Mouse (Mus musculus): Measurements from ENCODE around the gene Adgrv1. TPM values are rescaled to one million over a fixed set of nuclear protein-coding genes. Genes with fewer than 3 reads are reported as not detected.

Gene Adgrv1
- polyA plus RNA-seq, 1 experiment from 2014 or later = 7.2 TPM

DNA sequence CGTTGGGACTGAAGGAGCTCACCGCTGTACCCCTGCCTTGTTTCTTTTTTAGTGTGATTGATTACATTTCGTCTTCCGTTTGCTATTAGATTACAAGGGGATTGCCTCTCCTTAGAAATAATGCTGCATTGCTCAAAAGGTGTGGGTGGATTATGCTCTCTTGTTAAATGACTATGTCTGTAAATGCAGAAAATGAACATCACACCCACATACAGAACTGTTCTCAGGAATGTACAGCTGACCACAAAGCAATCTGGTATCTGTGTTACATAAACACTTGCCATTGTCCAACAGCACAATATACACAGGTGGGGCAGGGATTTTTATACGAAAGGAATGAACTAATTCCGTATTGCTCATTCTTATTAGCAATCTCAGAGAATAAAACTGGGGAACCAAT is 465.5 kb downstream of the Adgrv1 start:
- no peak overlapping the region for H3K27ac ChIP-seq
- ATAC-seq (ENCODE audit: insufficient number of reproducible peaks, insufficient read depth, low FRiP score, low TSS enrichment) = no peak
- no peaks in the 10 kb centered on the region for H3K4me1 ChIP-seq
- no peaks in the 10 kb centered on the region for H3K27me3 ChIP-seq
- no peak overlapping the region for H3K4me2 ChIP-seq (replicated peaks)
- H3K9ac ChIP-seq = no peak overlapping the region
- H3K36me3 ChIP-seq = no peaks in the 10 kb centered on the region
- 85% methylated on average over 6 of the region's 6 CpGs for WGBS
- no peak overlapping the region for H3K4me3 ChIP-seq
- H3K9me3 ChIP-seq = no peaks in the 10 kb centered on the region

DNA sequence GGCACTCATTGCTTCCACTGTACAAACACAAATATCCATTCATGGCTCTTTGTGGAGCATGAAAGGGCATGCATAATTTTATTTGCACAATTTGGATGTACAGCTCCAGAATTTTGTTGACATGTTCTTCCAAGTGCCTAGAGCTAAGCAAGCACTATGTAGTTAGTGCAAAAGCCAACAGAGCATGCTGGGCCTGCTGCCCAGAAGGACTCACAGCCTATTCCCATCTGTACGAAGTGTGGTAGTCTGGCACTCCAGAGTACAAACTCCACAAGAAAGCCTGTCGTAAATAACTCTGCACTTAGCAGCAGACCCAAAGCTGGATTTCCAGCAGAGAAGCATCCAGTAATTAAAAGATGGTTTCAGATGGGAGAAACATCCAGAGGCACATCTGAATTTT is 473.1 kb downstream of the Adgrv1 start:
- H3K27me3 ChIP-seq = no peaks in the 10 kb centered on the region
- no peaks in the 10 kb centered on the region for H3K4me1 ChIP-seq
- WGBS = 80% methylated on average over 2 of the region's 2 CpGs
- no peak overlapping the region for H3K9ac ChIP-seq
- no peak overlapping the region for H3K27ac ChIP-seq
- ATAC-seq (ENCODE audit: insufficient number of reproducible peaks, insufficient read depth, low FRiP score, low TSS enrichment) = no peak
- H3K4me3 ChIP-seq = no peak overlapping the region
- no peaks in the 10 kb centered on the region for H3K9me3 ChIP-seq
- no peak overlapping the region for H3K4me2 ChIP-seq (replicated peaks)
- H3K36me3 ChIP-seq = no peaks in the 10 kb centered on the region

DNA sequence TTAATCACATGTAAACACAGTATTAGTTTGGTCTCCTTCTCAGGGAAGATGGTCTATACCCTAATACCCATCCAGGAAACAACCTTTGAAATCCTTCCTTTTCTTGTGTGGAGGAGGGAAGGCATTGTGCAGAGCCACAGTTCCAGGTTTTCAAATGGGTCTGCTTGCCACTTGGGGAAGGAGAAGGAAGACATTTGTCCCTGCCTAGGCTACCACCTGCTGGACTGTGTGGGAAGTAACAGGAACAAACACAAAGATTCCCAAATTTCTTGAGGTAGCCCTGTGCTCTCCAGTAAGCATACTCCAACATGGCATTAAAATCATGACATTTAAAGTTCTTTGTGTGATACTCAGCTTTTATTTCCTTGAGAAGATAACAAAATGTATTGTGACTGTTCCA is 477.6 kb downstream of the Adgrv1 start:
- no peaks in the 10 kb centered on the region for H3K36me3 ChIP-seq
- no peak overlapping the region for H3K4me2 ChIP-seq (replicated peaks)
- H3K27ac ChIP-seq = no peak overlapping the region
- no peaks in the 10 kb centered on the region for H3K27me3 ChIP-seq
- 0 out of 2 replicates have a peak, but pooled peaks have one; percentile 10 for ATAC-seq (ENCODE audit: insufficient number of reproducible peaks, insufficient read depth, low FRiP score, low TSS enrichment)
- H3K4me3 ChIP-seq = no peak overlapping the region
- no peaks in the 10 kb centered on the region for H3K9me3 ChIP-seq
- no peaks in the 10 kb centered on the region for H3K4me1 ChIP-seq
- H3K9ac ChIP-seq = no peak overlapping the region

DNA sequence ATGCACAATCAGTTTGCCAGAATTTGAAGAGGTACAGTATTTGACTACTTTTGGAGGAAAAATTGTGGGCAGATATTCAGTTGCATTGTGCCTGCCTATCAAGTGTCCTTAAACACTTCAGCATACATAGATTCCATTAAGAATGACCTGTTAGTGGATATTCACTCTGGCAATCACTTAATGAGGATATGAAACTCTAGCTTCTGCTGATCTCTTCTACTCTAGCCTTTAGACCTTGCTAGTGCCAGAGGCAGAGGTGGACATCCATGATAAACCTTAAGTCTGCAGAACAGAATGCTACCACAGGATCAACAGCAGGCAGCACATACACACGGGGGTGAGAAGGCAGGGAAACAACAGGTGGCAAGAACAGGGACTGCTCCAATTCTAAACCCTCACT is 488.5 kb downstream of the Adgrv1 start:
- Histone ChIP-seq H3K36me3 (no peaks in the 10 kb centered on the region), H3K4me3 (no peak overlapping the region), H3K27me3 (no peaks in the 10 kb centered on the region), H3K27ac (no peak overlapping the region), H3K4me2 (replicated peaks) (no peak overlapping the region), H3K4me1 (no peaks in the 10 kb centered on the region), H3K9ac (no peak overlapping the region), H3K9me3 (no peaks in the 10 kb centered on the region)
- ATAC-seq (ENCODE audit: insufficient number of reproducible peaks, insufficient read depth, low FRiP score, low TSS enrichment) = no peak
- 78% methylated on average over 1 of the region's 1 CpGs for WGBS

DNA sequence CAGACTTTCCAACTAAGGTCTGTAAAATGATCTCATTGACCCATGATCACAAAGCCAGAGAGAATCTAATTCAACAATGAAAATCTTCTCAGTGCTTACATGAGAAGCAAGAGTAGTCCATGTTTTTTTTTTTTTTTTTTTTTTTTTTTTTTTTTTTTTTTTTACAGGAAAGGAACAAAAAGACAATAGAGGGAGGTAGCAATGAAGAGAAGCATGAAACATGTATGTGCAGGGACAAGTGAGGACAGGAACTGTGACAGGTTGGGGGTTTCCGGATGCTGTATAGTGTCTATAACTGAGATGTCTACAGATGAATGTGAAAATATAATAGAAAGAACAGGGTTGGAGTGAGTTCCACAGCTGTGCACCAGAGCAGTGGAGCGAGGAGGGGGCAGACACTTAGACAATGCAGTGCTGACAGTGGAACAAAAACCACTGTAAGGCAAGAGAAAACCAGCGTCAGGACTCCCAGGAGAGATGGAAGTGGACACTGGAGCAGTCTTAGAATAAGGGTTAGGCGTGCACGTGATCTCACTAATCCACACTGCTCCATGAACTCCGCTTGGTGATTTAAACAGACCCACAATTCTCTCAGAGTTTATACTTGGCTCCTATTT is 490.6 kb downstream of the Adgrv1 start:
- WGBS = 74% methylated on average over 6 of the region's 6 CpGs
- H3K36me3 ChIP-seq = no peaks in the 10 kb centered on the region
- H3K4me2 ChIP-seq (replicated peaks) = no peak overlapping the region
- H3K9me3 ChIP-seq = no peaks in the 10 kb centered on the region
- no peak overlapping the region for H3K27ac ChIP-seq
- ATAC-seq (ENCODE audit: insufficient number of reproducible peaks, insufficient read depth, low FRiP score, low TSS enrichment) = no peak
- H3K27me3 ChIP-seq = no peaks in the 10 kb centered on the region
- no peak overlapping the region for H3K9ac ChIP-seq
- H3K4me1 ChIP-seq = no peaks in the 10 kb centered on the region
- no peak overlapping the region for H3K4me3 ChIP-seq

DNA sequence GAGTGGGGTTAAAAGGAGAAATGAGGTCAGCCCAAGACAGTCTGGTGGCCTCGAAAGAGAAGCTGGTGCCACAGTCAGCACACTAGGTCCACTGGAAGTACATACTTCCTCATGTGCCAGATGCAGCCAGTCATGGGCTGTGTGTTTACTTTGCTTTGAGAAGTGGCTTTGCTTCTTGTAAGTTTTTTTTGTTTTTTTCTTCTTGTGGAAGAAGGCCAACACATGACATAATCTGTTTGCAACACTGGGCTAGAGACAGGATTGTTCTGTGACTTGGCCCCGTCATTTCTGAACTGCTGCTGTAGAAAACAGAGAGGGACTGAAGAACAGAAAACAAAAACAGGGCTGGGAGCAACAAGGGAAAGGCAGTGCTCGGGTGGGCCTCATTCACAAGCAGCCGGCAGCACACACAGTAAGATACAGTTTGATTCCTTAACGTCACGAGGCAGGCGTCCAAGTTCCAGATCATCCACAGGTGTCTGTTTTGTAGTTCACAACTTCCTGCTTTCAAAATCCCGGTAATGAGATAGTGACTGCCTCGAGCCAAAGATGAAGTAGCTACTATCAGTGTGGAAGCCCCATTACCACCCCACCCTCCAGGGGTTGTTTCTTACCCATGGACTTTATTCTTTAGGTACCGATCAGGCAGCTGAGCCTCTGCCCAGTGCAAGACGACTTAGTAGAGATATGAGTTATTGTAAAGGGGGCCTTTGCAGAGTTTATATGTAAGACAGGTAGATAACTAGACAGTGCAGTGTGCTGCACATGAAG is 496.1 kb downstream of the Adgrv1 start:
- Histone ChIP-seq H3K9ac (no peak overlapping the region), H3K27me3 (no peaks in the 10 kb centered on the region), H3K36me3 (no peaks in the 10 kb centered on the region), H3K4me3 (no peak overlapping the region), H3K9me3 (no peaks in the 10 kb centered on the region), H3K4me1 (peaks cover 4% of the 10 kb centered on the region; the same call in 1 of the 2 replicates), H3K27ac (no peak overlapping the region), H3K4me2 (replicated peaks) (no peak overlapping the region)
- no peak for ATAC-seq (ENCODE audit: insufficient number of reproducible peaks, insufficient read depth, low FRiP score, low TSS enrichment)
- WGBS = 70% methylated on average over 11 of the region's 11 CpGs

DNA sequence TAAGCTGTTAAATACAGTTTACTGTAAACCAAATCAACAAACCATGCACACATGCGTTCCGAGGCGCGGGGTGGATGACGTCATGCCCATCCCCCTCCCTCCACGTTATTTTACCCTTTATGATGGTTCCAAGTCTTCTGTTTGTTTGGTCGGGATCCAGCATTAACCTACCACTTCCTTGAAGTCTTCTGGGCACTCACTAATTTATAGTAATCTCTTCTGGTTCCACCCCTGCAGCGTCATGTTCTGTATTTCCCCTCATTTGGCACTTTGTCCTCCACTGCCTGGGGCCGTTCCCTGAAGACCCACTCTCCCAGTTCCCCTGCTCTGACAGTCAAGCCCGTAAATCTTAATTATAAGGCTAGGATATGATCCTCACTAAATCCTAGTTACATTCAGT is 497.0 kb downstream of the Adgrv1 start:
- no peak for ATAC-seq (ENCODE audit: insufficient number of reproducible peaks, insufficient read depth, low FRiP score, low TSS enrichment)
- no peaks in the 10 kb centered on the region for H3K9me3 ChIP-seq
- no peak overlapping the region for H3K9ac ChIP-seq
- no peak overlapping the region for H3K4me3 ChIP-seq
- peaks cover 6% of the 10 kb centered on the region; the same call in 1 of the 2 replicates for H3K4me1 ChIP-seq
- H3K27me3 ChIP-seq = no peaks in the 10 kb centered on the region
- WGBS = 70% methylated on average over 10 of the region's 10 CpGs
- no peak overlapping the region for H3K27ac ChIP-seq
- no peaks in the 10 kb centered on the region for H3K36me3 ChIP-seq
- H3K4me2 ChIP-seq (replicated peaks) = no peak overlapping the region

DNA sequence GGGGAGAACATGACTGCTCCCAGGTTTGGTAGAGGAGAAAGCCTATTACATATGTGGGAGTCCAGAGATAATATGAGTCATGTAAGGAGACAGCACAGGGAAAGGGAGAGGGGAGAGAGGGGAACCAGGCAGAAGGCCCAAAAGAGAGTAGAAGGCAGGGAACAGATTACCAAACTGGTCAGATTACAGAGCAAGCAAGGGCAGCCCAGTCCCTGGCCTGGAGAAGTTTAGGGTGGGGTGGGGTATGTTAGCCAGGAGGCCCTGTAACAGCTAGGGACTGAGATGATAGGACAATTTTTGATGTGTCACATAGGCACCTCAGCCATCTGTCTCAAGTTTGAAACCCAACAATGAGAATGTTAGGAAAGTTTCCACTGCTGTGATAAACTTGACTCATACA is 498.5 kb downstream of the Adgrv1 start:
- H3K4me2 ChIP-seq (replicated peaks) = no peak overlapping the region
- H3K4me3 ChIP-seq = no peak overlapping the region
- H3K27me3 ChIP-seq = no peaks in the 10 kb centered on the region
- H3K4me1 ChIP-seq = peaks cover 6% of the 10 kb centered on the region; the same call in 1 of the 2 replicates
- no peak overlapping the region for H3K27ac ChIP-seq
- no peaks in the 10 kb centered on the region for H3K9me3 ChIP-seq
- no peaks in the 10 kb centered on the region for H3K36me3 ChIP-seq
- ATAC-seq (ENCODE audit: insufficient number of reproducible peaks, insufficient read depth, low FRiP score, low TSS enrichment) = no peak
- H3K9ac ChIP-seq = no peak overlapping the region

DNA sequence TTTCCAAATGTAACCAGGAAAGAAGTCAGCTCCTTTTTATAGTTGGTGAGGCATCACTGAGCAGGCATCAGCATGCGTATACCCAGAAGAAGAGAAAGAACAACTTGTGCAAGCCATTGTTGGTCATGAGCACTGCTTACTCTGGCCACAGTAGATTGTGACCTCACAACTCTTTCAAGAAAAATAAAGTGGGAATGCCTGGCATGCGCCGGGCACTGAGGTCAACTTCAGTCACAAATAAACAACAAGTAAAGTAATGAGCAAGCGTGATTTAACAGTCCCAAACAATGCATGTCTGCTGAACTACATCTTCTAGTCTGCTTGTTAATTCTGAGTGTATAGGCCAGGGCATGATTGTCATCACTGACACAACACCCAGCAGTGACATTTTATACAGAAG is 499.6 kb downstream of the Adgrv1 start:
- Histone ChIP-seq H3K27ac (no peak overlapping the region), H3K36me3 (no peaks in the 10 kb centered on the region), H3K9me3 (no peaks in the 10 kb centered on the region), H3K4me2 (replicated peaks) (no peak overlapping the region), H3K27me3 (no peaks in the 10 kb centered on the region), H3K4me1 (peaks cover 6% of the 10 kb centered on the region; the same call in 1 of the 2 replicates), H3K9ac (no peak overlapping the region), H3K4me3 (no peak overlapping the region)
- ATAC-seq (ENCODE audit: insufficient number of reproducible peaks, insufficient read depth, low FRiP score, low TSS enrichment) = no peak
- 70% methylated on average over 4 of the region's 4 CpGs for WGBS

DNA sequence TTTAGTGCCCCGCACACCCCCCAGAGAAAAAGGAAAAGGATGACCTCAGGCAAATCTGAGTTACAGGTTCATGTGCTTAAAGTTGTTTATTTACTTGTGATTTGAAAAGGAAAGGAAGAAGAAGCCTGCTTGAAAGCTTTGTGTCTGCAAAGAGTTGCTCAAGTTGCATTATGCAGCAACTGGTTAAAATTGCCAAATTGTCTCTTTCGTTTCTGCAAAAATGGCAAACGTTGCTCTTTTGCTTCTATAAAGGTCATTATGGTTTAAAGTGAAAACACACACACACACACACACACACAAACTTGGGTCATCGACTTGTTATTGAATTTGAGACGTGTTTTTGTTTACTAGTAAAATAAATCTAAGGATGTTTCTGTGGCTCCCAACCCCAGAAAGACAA is 500.3 kb downstream of the Adgrv1 start:
- no peaks in the 10 kb centered on the region for H3K9me3 ChIP-seq
- H3K27ac ChIP-seq = no peak overlapping the region
- 39% methylated on average over 5 of the region's 5 CpGs for WGBS
- no peak for ATAC-seq (ENCODE audit: insufficient number of reproducible peaks, insufficient read depth, low FRiP score, low TSS enrichment)
- H3K4me3 ChIP-seq = no peak overlapping the region
- H3K4me2 ChIP-seq (replicated peaks) = no peak overlapping the region
- no peaks in the 10 kb centered on the region for H3K36me3 ChIP-seq
- peaks cover 6% of the 10 kb centered on the region; the same call in 1 of the 2 replicates for H3K4me1 ChIP-seq
- H3K27me3 ChIP-seq = no peaks in the 10 kb centered on the region
- no peak overlapping the region for H3K9ac ChIP-seq

DNA sequence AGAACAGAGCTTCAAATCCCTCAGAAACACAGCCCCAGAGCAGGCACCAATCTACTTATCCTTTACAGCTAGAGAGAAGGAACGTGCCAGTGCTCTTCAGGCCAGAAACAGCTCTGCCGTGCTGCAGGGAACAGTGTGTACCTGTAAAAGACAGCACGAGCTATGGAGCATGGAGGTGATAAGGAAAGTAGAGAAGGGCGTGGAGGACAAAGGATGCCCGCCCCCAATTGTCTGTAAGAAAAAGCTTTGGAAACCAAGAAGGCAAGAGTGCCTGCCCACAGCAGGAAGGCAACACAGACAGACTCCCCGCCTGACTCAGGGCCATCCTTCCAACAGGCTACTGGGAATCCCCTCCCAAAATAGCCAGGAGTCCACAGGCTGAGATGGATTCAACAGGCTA is 501.1 kb downstream of the Adgrv1 start:
- H3K4me3 ChIP-seq = no peak overlapping the region
- H3K9ac ChIP-seq = no peak overlapping the region
- H3K27me3 ChIP-seq = no peaks in the 10 kb centered on the region
- no peaks in the 10 kb centered on the region for H3K9me3 ChIP-seq
- H3K36me3 ChIP-seq = no peaks in the 10 kb centered on the region
- H3K27ac ChIP-seq = no peak overlapping the region
- peaks cover 6% of the 10 kb centered on the region; the same call in 1 of the 2 replicates for H3K4me1 ChIP-seq
- ATAC-seq (ENCODE audit: insufficient number of reproducible peaks, insufficient read depth, low FRiP score, low TSS enrichment) = no peak
- WGBS = 51% methylated on average over 6 of the region's 6 CpGs
- no peak overlapping the region for H3K4me2 ChIP-seq (replicated peaks)

DNA sequence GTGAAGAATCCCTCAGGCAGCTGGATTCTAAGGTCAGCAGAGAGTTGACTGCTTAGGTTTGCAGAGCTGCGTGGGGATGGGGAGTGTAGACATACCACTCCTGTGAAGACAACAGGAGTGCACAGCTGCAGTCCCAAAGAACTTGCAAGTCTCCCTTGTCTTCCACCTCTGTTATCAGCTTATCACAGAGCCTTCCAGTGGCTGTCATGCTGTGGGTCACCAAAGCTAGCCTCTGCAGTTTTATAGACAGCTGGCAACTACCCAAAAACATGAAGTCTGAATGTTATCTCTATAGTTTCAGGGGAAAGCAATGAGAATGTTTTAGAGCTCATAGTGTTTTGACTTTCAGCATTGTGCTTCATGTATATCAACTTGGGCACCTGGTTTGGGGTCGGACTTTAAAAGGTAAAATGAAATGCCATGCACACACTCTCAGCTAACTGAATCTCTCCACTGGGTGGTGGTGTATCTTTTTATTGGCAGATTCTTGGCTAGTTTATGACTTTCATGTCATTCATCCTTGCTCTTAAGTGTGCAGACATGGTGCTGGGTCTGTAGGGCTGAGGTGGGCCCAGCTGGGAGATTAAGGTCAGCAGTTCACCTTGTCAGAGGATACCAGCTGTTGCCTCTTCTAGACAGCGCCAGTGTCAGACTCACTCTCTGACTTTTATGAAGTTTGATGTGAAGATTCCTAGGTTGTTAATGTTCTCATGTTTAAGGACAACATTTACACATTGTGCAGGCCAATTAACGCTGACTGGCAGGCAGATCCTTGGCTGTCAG is 502.0 kb downstream of the Adgrv1 start:
- Histone ChIP-seq H3K27ac (no peak overlapping the region), H3K9ac (no peak overlapping the region), H3K27me3 (no peaks in the 10 kb centered on the region), H3K9me3 (no peaks in the 10 kb centered on the region), H3K4me1 (peaks cover 6% of the 10 kb centered on the region; the same call in 1 of the 2 replicates), H3K4me3 (no peak overlapping the region), H3K36me3 (no peaks in the 10 kb centered on the region), H3K4me2 (replicated peaks) (no peak overlapping the region)
- WGBS = 67% methylated on average over 4 of the region's 4 CpGs
- ATAC-seq (ENCODE audit: insufficient number of reproducible peaks, insufficient read depth, low FRiP score, low TSS enrichment) = no peak

All from embryonic facial prominence, embryonic 12.5 days (tissue).